Mouse (Mus musculus) c-Kit-positive CD71-positive TER-119-negative erythroid progenitor cells, embryonic 14.5 days (primary cell): ENCODE measurements around the gene Evx2.

Source experiments
- DNase-seq: peaks from one replicate; pipeline ENCODE4 v3.0.0-alpha.2; 2013; ENCODE audit warnings: low read depth

Gene Evx2

GRCm38 (mm10) chr2:74680561-74681398 lies 21.4 kb upstream of the Evx2 start:
- no peak for DNase-seq

- DNase-seq: no peak
These were observed 20.6 kb upstream of the Evx2 start for GRCm38 (mm10) chr2:74679980-74680379.

GRCm38 (mm10) chr2:74679596-74679971 lies 20.2 kb upstream of the Evx2 start:
- no peak for DNase-seq

GRCm38 (mm10) chr2:74678891-74679595 lies 19.7 kb upstream of the Evx2 start, which contains the start of gene Hoxd11:
Gene Hoxd11, plus strand, starts transcription at chr2:74679557.
- no peak for DNase-seq

- DNase-seq: no peak
These were observed 17.7 kb upstream of the Evx2 start for GRCm38 (mm10) chr2:74677106-74677505.

GRCm38 (mm10) chr2:74676376-74677052 lies 17.2 kb upstream of the Evx2 start:
- no peak for DNase-seq

- no peak for DNase-seq
These were observed 16.4 kb upstream of the Evx2 start for GRCm38 (mm10) chr2:74675666-74676282.

GRCm38 (mm10) chr2:74674881-74675665 lies 15.7 kb upstream of the Evx2 start, which contains the start of gene Hoxd12:
Gene Hoxd12, plus strand, starts transcription at chr2:74675013.
- no peak for DNase-seq

GRCm38 (mm10) chr2:74673835-74674425 lies 14.6 kb upstream of the Evx2 start:
- DNase-seq: no peak

- DNase-seq: no peak
These were observed 13.4 kb upstream of the Evx2 start for GRCm38 (mm10) chr2:74672481-74673362.

GRCm38 (mm10) chr2:74671847-74672246 lies 12.5 kb upstream of the Evx2 start:
- DNase-seq: no peak

GRCm38 (mm10) chr2:74670632-74671188 lies 11.4 kb upstream of the Evx2 start:
- no peak for DNase-seq

GRCm38 (mm10) chr2:74669650-74670235 lies 10.4 kb upstream of the Evx2 start:
- DNase-seq: no peak

GRCm38 (mm10) chr2:74669230-74669578 lies 9.8 kb upstream of the Evx2 start:
- DNase-seq: no peak

GRCm38 (mm10) chr2:74668370-74669229 lies 9.2 kb upstream of the Evx2 start:
- DNase-seq: no peak

- no peak for DNase-seq
These were observed 8.5 kb upstream of the Evx2 start, which contains the start of gene Hoxd13 for GRCm38 (mm10) chr2:74667842-74668357. Gene Hoxd13, plus strand, starts transcription at chr2:74668310.

- DNase-seq: no peak
These were observed 8.0 kb upstream of the Evx2 start for GRCm38 (mm10) chr2:74667191-74667841.

- no peak for DNase-seq
These were observed 7.1 kb upstream of the Evx2 start for GRCm38 (mm10) chr2:74666411-74666810.
